Mouse (Mus musculus) liver, postnatal 0 days (tissue): ENCODE results near the gene Plekho1. TPM values are rescaled to one million over a fixed set of nuclear protein-coding genes. Genes with fewer than 3 reads are reported as not detected.

ENCODE experiments used
- ATAC-seq: fragments of 200-750 bp; cut with Nextera tagmentation; 2 replicates; pipeline ENCODE4 v1.8.0; 2017; ENCODE audit warnings: mild to moderate bottlenecking, moderate library complexity
- DNase-seq: peaks from one replicate; pipeline ENCODE4 v3.0.0-alpha.2; 2016
- H3K27ac ChIP-seq: fragments of 300-500 bp; sonication (generic); 2 replicates; pipeline ENCODE4 v1.5.1; 2014; ENCODE audit warnings: antibody characterized with exemption, moderate library complexity, mild to moderate bottlenecking, low read depth
- H3K27me3 ChIP-seq: fragments of 300-500 bp; sonication (generic); 2 replicates; pipeline ENCODE4 v1.6.1; 2014; ENCODE audit warnings: low read length, control low read depth, mixed read lengths; ENCODE audit not compliant: insufficient read depth
- H3K36me3 ChIP-seq: fragments of 300-500 bp; sonication (generic); replicated peaks from 2 replicates; pipeline ENCODE4 v1.6.1; 2014; ENCODE audit warnings: mild to moderate bottlenecking, control low read depth, low read length, moderate library complexity, mixed read lengths; ENCODE audit not compliant: insufficient read depth
- H3K4me1 ChIP-seq: fragments of 300-500 bp; sonication (generic); 2 replicates; pipeline ENCODE4 v1.6.1; 2014; ENCODE audit warnings: antibody characterized with exemption, mild to moderate bottlenecking, control low read depth; ENCODE audit not compliant: insufficient read depth
- H3K4me2 ChIP-seq: fragments of 300-500 bp; sonication (generic); 2 replicates; pipeline ENCODE4 v1.6.1; 2014; ENCODE audit warnings: low read depth, mild to moderate bottlenecking, low read length, moderate library complexity, mixed read lengths
- H3K4me3 ChIP-seq: fragments of 300-500 bp; sonication (generic); 2 replicates; pipeline ENCODE4 v1.5.1; 2014; ENCODE audit warnings: low read depth, low read length
- H3K9ac ChIP-seq: fragments of 300-500 bp; sonication (generic); replicated peaks from 2 replicates; pipeline ENCODE4 v1.6.1; 2014; ENCODE audit warnings: mild to moderate bottlenecking, moderate library complexity
- H3K9me3 ChIP-seq: fragments of 300-500 bp; sonication (generic); 2 replicates; pipeline ENCODE4 v1.6.1; 2016; ENCODE audit warnings: mild to moderate bottlenecking, control low read depth, low read length, mixed read lengths
- CTCF ChIP-seq: sonication (generic); IDR thresholded peaks from 2 replicates; pipeline ENCODE4 v1.5.1; 2016; ENCODE audit warnings: antibody characterized with exemption, low read depth
- EP300 ChIP-seq: IDR thresholded peaks from 2 replicates; pipeline ENCODE4 v1.6.1; 2016; ENCODE audit warnings: antibody characterized with exemption, low read depth, mild to moderate bottlenecking
- WGBS: fragments of 180-500 bp; shearing (Covaris S2); extraction: QIAGEN DNeasy Blood & Tissue Kit; methylation state at CpG from one replicate; pipeline ENCODE4 v1.1.7; 2014; ENCODE audit not compliant: insufficient replicate concordance; 5-methylcytosine and 5-hydroxymethylcytosine counted together
- polyA plus RNA-seq: library from polyadenylated mRNA; unstranded; fragments of >200 nt; fragmentation: Nextera tagmentation; extraction: Ambion mirVana; gene quantifications from 2 replicates; pipeline ENCODE4 v1.2.1, GENCODE M21; 2015

The Plekho1 gene
- polyA plus RNA-seq, 1 experiment from 2014 or later = 11.7 TPM

DNA sequence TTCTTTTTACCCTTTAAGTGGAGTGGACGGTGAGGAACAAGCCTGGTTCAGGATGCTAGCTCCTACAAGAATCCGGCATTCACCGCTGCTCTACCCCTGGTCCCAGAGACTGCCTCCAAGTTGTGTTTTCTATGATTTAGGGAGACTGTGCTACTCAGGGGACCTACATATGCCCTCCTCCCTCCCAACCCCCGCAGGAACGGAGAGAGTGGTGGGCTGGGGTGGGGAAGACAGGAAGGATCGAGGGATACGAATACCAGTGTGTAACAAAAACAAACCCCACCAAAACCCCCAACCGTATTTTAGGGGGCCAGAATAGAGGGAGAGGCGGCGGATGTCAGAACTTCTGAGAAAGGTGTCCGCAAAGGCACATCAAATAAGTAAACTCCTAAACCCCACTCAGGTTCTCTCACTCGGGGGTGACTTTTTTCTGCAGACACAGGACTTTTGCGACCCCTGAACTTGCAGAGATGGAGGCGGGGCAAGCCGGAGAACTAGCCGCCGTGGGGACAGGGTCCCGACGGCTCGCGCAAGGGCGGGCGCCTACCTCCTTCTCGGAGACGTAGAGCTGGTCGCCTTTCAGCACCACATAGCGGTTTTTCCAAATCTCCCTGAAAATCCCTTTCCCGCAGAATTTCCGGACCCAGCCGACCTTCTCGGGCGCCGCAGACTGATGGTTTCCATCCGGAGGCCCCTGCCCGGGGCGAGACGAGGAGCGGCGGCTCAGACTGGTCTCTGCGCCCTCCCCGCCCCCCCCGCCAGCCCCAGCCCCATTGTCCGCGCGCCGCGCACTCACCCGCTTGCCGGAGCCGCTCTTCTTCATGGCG is 613 bp downstream of the Plekho1 start:
- Histone ChIP-seq H3K36me3 (peaks cover 10% of the 10 kb centered on the region; the same call in 1 of the 2 replicates), H3K4me3 (peak overlapping the region; percentile 73), H3K27me3 (peaks cover 7% of the 10 kb centered on the region), H3K9me3 (no peaks in the 10 kb centered on the region), H3K4me1 (peaks cover 23% of the 10 kb centered on the region), H3K9ac (peak overlapping the region; percentile 70), H3K4me2 (peak overlapping the region; percentile 98), H3K27ac (peak overlapping the region; percentile 79)
- 2% methylated on average over 46 of the region's 51 CpGs for WGBS
- TF ChIP-seq EP300 = no peak
- no peak for TF ChIP-seq CTCF
- ATAC-seq (no peak), DNase-seq (peak; percentile 42)

DNA sequence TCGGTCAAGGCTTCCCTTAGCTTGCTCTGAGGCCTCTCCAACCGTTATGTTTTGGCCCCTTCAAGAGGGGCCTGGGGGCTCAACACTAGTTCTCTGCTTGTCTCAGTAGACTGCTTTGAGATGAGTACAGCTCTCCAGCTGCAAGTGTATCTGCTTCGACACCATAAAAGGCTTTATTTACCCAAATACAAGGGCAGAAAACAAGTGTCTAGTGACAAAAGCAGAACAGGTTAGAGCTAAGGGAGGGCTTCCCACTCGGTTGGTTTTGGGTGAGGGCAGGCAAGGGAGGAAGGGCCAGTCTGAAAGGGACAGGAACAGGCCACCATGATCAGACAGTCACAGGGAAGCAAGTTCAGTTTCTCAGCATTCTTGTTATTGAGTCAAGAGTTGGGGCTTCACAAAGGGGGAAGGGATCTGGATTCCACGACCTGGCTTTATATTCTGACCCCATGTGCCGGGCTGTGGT is 1.4 kb downstream of the Plekho1 start:
- WGBS = 23% methylated on average over 6 of the region's 6 CpGs
- Histone ChIP-seq H3K4me3 (peak overlapping the region; percentile 73), H3K9me3 (no peaks in the 10 kb centered on the region), H3K4me1 (peaks cover 17% of the 10 kb centered on the region), H3K36me3 (peaks cover 14% of the 10 kb centered on the region), H3K4me2 (peak overlapping the region; percentile 98), H3K27me3 (peaks cover 7% of the 10 kb centered on the region), H3K9ac (peak overlapping the region; percentile 70), H3K27ac (peak overlapping the region; percentile 79)
- DNase-seq (no peak), ATAC-seq (no peak)
- no peak for TF ChIP-seq CTCF
- TF ChIP-seq EP300 = no peak

DNA sequence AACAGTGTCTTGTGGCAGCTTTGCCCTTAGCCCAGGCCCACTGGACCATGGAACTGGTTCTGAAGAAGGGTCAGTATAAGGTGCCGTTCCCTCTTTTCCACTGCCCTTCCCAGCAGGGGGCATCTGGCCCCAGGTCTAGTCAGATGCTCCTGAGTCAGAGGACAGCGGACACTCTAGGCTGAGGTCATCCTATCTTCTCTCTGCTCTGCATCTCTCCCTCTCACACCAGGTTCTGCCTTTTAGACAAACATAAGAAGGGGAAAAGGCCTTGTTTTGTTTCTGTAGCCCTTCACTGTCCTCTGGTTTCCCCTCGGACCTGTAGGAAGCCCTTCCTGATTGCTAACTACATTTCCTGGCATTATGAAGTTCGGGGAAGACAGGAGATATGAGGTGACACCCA is 1.9 kb downstream of the Plekho1 start:
- Histone ChIP-seq H3K4me1 (peaks cover 17% of the 10 kb centered on the region), H3K36me3 (peaks cover 20% of the 10 kb centered on the region), H3K27ac (peak overlapping the region; percentile 79), H3K27me3 (peaks cover 7% of the 10 kb centered on the region), H3K4me3 (peak overlapping the region; percentile 73), H3K9me3 (no peaks in the 10 kb centered on the region), H3K9ac (peak overlapping the region; percentile 33; the same call in 1 of the 2 replicates), H3K4me2 (peak overlapping the region; percentile 98)
- no peak for DNase-seq
- WGBS = 33% methylated on average over 4 of the region's 4 CpGs
- ATAC-seq = peak; percentile 18
- peak; percentile 36 for TF ChIP-seq CTCF
- no peak for TF ChIP-seq EP300

DNA sequence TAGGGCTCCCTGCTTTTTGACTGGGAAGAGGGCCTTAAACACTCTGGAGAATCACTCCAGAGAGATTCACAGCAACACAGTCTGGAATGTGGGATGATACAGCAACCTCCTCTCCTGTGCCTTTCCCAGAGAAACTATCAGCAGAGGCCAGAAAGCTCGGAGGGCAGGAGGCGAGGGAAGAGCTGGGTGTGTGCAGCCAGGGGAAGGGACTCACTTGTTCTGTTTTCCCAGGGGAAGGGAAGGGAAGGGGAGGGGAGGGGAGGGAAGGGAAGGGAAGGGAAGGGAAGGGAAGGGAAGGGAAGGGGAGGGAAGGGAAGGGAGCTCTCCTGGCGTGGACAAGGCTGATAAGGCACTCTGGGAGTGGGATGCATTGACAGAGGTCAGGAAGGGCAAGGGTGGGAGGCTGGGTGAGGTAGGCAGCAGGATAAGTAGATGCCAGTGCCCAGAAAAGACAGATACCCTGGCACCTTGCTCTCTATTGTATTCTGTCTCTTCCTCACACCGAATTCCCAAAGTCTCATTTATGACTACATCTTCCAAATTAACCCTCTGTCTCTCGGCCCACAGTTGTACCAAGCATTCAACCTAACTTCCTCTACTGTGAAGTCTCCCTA is 2.7 kb downstream of the Plekho1 start:
- no peak for TF ChIP-seq EP300
- no peak for TF ChIP-seq CTCF
- peak overlapping the region; percentile 98 for H3K4me2 ChIP-seq
- no peak for ATAC-seq
- no peaks in the 10 kb centered on the region for H3K9me3 ChIP-seq
- H3K36me3 ChIP-seq = peaks cover 27% of the 10 kb centered on the region
- H3K9ac ChIP-seq = no peak overlapping the region
- H3K27me3 ChIP-seq = peaks cover 7% of the 10 kb centered on the region
- H3K4me1 ChIP-seq = peaks cover 17% of the 10 kb centered on the region
- WGBS = 61% methylated on average over 5 of the region's 5 CpGs
- no peak for DNase-seq
- H3K4me3 ChIP-seq = no peak overlapping the region
- H3K27ac ChIP-seq = peak overlapping the region; percentile 79

DNA sequence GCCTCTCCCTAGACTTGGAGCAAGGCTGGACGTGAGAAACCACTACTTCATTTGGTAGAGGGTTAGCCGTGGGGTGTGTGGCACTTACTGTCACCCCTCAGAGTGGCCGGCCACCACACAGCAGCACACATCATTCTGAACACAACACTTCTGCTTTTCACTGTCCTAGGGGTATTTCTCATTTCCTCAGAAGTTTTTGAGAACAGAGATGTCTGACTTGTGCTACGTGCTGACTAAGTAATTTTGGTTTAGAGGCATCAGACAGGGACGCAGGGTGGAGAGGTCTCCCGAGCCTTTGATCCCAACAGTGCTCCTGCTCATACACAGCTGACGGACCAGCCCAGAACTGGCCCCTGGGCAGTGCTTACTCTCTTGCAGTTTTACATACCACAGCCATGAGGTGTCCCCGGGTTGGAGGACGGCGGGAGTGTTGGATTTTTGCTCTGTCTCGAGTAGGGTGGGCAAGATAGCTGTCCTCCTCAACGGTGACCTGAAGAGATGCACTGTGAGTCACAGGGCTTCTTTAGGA is 5.3 kb downstream of the Plekho1 start:
- Histone ChIP-seq H3K27me3 (peaks cover 6% of the 10 kb centered on the region), H3K4me3 (no peak overlapping the region), H3K36me3 (peaks cover 28% of the 10 kb centered on the region), H3K4me1 (peaks cover 23% of the 10 kb centered on the region), H3K9ac (no peak overlapping the region), H3K9me3 (no peaks in the 10 kb centered on the region), H3K4me2 (no peak overlapping the region), H3K27ac (peak overlapping the region; percentile 66)
- ATAC-seq = peak; percentile 34; the same call in 1 of the 2 replicates
- DNase-seq = no peak
- 49% methylated on average over 12 of the region's 12 CpGs for WGBS
- TF ChIP-seq EP300 (no peak), CTCF (no peak)

DNA sequence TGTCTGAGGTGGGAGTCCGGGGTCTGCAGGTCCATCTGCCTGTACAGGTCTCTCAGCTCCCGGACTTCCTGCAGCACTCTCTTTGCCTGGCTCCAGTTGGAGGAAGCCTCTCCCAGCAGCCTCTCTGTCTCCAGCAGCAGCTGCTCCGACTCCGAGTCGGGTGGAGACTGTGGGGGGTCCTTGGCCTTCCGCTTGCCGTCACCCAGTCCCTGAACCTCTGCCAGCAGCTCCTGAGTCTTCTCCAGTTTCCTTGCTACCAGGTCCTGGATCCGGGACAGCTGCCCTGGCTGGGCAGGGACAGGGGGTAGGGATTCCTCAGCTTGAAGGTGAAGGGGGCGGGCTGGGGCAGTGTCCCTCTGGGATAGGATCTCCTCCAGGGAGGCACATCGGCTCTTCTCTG is 6.8 kb downstream of the Plekho1 start:
- Histone ChIP-seq H3K4me1 (peaks cover 24% of the 10 kb centered on the region), H3K27ac (no peak overlapping the region), H3K9ac (no peak overlapping the region), H3K36me3 (peaks cover 28% of the 10 kb centered on the region), H3K4me3 (no peak overlapping the region), H3K4me2 (no peak overlapping the region), H3K27me3 (no peaks in the 10 kb centered on the region), H3K9me3 (no peaks in the 10 kb centered on the region)
- WGBS = 74% methylated on average over 10 of the region's 10 CpGs
- TF ChIP-seq EP300 = no peak
- no peak for TF ChIP-seq CTCF
- ATAC-seq (no peak), DNase-seq (no peak)
